Mouse (Mus musculus) hindlimb bud, embryonic 11.5 days (tissue): ENCODE data around the gene Cdkn2aipnl.
A peak's percentile ranks its signal among the peaks of the same experiment; 100 is the strongest.

Experiments
- DNase-seq: peaks from one replicate; pipeline ENCODE4 v3.0.0-alpha.2; 2012; ENCODE audit warnings: low read depth, low spot score; ENCODE audit errors: extremely low spot score

Cdkn2aipnl gene

GRCm38 (mm10) chr11:51945548-51945947 is 21.9 kb upstream of the Cdkn2aipnl start:
- DNase-seq, result no peak

- DNase-seq, result no peak
Observed at GRCm38 (mm10) chr11:51946144-51946543, 21.3 kb upstream of the Cdkn2aipnl start.

- no peak for DNase-seq
Observed at GRCm38 (mm10) chr11:51949155-51949840, 18.2 kb upstream of the Cdkn2aipnl start.

GRCm38 (mm10) chr11:51949919-51950318 is 17.5 kb upstream of the Cdkn2aipnl start:
- no peak for DNase-seq

GRCm38 (mm10) chr11:51951861-51952420 is 15.5 kb upstream of the Cdkn2aipnl start:
- DNase-seq, result no peak

- no peak for DNase-seq
Observed at GRCm38 (mm10) chr11:51956112-51956511, 11.3 kb upstream of the Cdkn2aipnl start.

- DNase-seq, result no peak
Observed at GRCm38 (mm10) chr11:51957760-51958159, 9.7 kb upstream of the Cdkn2aipnl start.

- DNase-seq, result no peak
Observed at GRCm38 (mm10) chr11:51959511-51959910, 8.0 kb upstream of the Cdkn2aipnl start.

GRCm38 (mm10) chr11:51960061-51960460 is 7.4 kb upstream of the Cdkn2aipnl start:
- no peak for DNase-seq

GRCm38 (mm10) chr11:51960967-51961471 is 6.4 kb upstream of the Cdkn2aipnl start:
- DNase-seq, result no peak

GRCm38 (mm10) chr11:51961761-51962160 is 5.7 kb upstream of the Cdkn2aipnl start:
- no peak for DNase-seq

GRCm38 (mm10) chr11:51962277-51962676 is 5.2 kb upstream of the Cdkn2aipnl start:
- no peak for DNase-seq

GRCm38 (mm10) chr11:51966651-51967050 is 810 bp upstream of the Cdkn2aipnl start:
- DNase-seq, result no peak

GRCm38 (mm10) chr11:51968896-51969295 is 1.4 kb downstream of the Cdkn2aipnl start:
- no peak for DNase-seq

- no peak for DNase-seq
Observed at GRCm38 (mm10) chr11:51969511-51969910, 2.0 kb downstream of the Cdkn2aipnl start.

- no peak for DNase-seq
Observed at GRCm38 (mm10) chr11:51971644-51972043, 4.2 kb downstream of the Cdkn2aipnl start.

GRCm38 (mm10) chr11:51999611-52000289 is 32.3 kb downstream of the Cdkn2aipnl start:
- no peak for DNase-seq

- peak; percentile 97 for DNase-seq
Observed at GRCm38 (mm10) chr11:52000290-52000962, 33.0 kb downstream of the Cdkn2aipnl start, which contains the start of gene Ube2b. Ube2b (minus strand) TSS chr11:52000762.

GRCm38 (mm10) chr11:52001341-52001740 is 33.9 kb downstream of the Cdkn2aipnl start:
- DNase-seq, result no peak

- DNase-seq, result no peak
Observed at GRCm38 (mm10) chr11:52001861-52002260, 34.4 kb downstream of the Cdkn2aipnl start.

GRCm38 (mm10) chr11:52002842-52003504 is 35.5 kb downstream of the Cdkn2aipnl start:
- DNase-seq, result no peak
